Mouse (Mus musculus) T-helper 1 cell (primary cell): ENCODE measurements around the gene Gm6525.

Source experiments
- in situ Hi-C: fragments of 300-600 bp; cut with MboI, MseI; formaldehyde crosslinking; loops from one replicate; pipeline ENCODE4 v1.15.1; 2025; ENCODE audit warnings: high pct_unique_total_duplicates

Gm6525 gene

GRCm38 (mm10) chr3:84169393-84170005 lies 4.4 kb upstream of the Gm6525 start:
- in situ Hi-C loops, result loop anchor here (10.0 kb wide), 1 partner anchor 375 kb away; no protein-coding TSS in a partner anchor

DNA sequence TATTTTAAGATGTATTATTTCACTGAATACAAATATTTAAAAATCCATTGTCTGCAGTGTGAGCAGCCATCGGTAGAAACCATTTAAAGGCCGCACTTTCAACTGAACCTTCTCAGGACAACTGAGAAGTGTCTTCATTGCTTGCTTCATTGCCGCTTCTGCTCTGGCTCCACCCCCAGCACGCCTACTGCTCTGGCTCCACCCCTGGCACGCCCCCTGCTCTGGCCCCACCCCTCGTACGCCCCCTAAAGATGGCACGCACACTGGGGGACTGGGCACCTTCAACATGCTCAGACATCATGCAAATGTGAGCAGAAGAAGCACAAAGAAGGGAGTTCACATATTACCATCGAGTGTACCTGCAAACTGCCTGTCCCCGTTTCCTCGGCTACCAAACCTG lies 1.5 kb upstream of the Gm6525 start:
- in situ Hi-C loops, result loop anchor here (10.0 kb wide), 1 partner anchor 372 kb away; no protein-coding TSS in a partner anchor

- in situ Hi-C loops, result loop anchor here (5.0 to 10.0 kb wide), 2 partner anchors 137 to 369 kb away; no protein-coding TSS in a partner anchor
Observed at GRCm38 (mm10) chr3:84175337-84176315, 1.7 kb downstream of the Gm6525 start.

- in situ Hi-C loops, result loop anchor here (5.0 to 10.0 kb wide), 2 partner anchors 134 to 367 kb away; no protein-coding TSS in a partner anchor
Observed at GRCm38 (mm10) chr3:84177834-84178233, 3.9 kb downstream of the Gm6525 start.

- in situ Hi-C loops, result no loop called here
Observed at GRCm38 (mm10) chr3:84180304-84180703, 6.4 kb downstream of the Gm6525 start.

DNA sequence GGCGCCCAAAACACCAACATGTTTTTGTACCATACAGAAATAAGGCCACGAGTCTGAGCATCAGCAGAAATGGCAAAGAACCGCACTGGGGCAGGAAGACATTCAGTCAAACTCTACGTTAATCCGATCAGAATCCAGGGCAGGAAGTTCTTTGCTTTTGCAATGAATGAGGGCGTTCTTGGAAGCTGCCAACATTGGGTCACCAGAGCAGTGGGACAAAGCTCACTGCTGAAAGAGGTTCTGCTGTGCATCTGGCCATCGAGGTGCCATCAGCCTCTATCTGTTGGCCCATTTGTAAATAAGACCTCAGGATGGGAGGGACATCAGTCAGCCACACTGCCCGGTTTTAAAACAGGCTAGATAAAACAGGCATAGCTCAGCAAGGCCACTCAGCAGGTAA lies 7.2 kb downstream of the Gm6525 start:
- in situ Hi-C loops, result no loop called here

- in situ Hi-C loops, result no loop called here
Observed at GRCm38 (mm10) chr3:84181717-84182116, 7.8 kb downstream of the Gm6525 start.

DNA sequence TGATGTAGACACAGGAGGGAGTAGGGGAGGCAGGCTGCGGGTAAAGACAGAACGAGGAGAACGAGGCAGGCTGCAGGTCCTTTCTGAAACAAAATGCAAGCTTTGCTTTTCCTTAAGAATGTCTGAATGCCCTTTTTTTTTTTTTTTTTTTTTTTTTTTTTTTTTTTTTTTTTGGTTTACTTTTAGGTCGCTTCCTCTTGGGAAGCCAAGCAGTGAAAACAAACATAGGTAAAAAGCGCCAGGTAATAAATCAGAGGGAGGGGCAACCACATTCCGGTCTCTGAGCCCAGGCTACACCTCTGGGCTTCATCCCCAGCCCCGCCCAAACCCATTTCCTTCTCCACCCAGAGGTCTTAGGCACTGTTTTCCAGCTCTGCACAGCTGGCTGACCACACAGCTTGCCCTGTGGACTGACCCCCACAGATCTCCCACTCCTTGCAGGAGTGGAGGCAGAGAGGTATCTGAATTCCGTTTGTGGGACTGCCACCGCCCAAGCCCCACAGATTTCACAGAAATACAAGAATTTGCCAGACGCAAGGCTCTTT lies 15.8 kb downstream of the Gm6525 start:
- in situ Hi-C loops, result no loop called here

GRCm38 (mm10) chr3:84190513-84191061 lies 16.7 kb downstream of the Gm6525 start:
- in situ Hi-C loops, result no loop called here

DNA sequence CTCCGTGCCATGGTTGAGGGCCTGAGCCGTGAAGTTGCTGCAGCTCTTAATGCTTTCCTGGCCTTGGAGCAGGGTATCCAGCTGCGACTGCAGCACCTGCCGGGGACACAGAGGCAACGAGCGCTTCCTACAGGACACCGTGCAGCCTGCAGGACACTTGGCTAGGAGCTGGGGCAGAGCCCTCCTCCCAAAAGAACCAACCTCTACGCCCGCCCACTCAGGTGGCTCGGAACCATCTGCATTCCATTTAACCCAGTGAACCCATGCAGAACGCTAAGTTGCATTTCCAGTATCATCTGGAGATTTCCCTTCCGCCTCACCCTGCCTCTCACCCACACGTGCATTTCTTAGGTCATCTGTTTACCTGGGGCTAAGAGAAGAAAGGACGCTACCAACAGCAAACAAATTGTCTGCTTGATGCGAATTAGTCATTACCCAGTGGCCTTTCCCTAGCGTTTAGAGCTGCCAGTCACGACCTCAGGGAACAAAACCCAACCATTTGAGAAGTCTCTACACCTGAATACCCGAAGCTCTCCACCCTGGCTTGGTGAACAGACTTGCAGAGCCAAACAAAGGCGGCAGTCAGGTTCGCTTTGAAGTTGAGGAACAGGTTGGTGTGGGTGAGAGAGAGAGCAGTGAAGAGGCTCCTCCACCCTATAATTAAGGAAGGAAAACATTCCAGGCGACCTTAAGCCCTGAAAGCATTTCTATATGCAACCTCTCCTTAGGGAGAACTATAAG lies 17.4 kb downstream of the Gm6525 start:
- in situ Hi-C loops, result no loop called here

DNA sequence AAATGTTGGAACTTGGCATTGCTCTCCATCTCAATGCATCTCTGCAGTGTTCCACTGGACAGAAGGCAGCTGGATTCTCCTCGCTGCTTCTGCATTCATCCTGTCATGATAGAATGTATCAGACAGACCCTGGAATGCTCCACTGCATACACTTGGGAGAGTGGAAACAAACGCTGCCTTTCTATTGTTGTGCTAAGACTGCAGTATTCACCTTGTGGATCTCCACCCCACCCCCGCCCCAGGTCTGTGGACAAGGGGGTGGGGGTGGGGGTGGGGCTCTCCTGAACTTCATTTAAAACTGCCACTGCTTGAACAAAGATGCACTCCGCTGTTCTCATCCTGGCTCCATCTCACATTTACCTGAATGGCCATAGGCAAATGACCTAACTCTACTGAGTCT lies 20.0 kb downstream of the Gm6525 start:
- in situ Hi-C loops, result no loop called here

- in situ Hi-C loops, result no loop called here
Observed at GRCm38 (mm10) chr3:84198229-84198628, 24.3 kb downstream of the Gm6525 start.

GRCm38 (mm10) chr3:84199516-84199915 lies 25.6 kb downstream of the Gm6525 start:
- in situ Hi-C loops, result no loop called here

- in situ Hi-C loops, result no loop called here
Observed at GRCm38 (mm10) chr3:84200559-84201420, 26.9 kb downstream of the Gm6525 start.

DNA sequence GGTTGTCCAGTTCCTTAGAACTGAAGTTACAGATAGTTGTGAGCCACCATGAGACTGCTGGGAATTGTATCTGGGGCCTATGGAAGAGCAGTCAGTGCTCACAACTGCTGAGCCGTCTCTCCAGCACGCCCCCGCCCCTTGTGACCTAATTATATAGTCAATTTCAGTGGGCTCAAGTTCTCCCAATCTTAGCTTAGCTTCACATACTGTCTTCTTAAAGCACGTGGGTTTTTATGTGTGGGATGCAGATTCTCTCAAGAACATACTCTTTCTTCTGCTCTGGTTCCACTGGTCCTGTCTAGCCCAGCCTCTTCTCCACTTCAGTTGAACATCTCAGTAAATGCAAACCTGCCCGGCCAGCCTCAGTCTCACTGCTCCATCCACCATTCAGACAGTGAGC lies 30.7 kb downstream of the Gm6525 start:
- in situ Hi-C loops, result no loop called here

GRCm38 (mm10) chr3:84205650-84206049 lies 31.7 kb downstream of the Gm6525 start:
- in situ Hi-C loops, result no loop called here

GRCm38 (mm10) chr3:84206106-84206505 lies 32.2 kb downstream of the Gm6525 start:
- in situ Hi-C loops, result no loop called here

DNA sequence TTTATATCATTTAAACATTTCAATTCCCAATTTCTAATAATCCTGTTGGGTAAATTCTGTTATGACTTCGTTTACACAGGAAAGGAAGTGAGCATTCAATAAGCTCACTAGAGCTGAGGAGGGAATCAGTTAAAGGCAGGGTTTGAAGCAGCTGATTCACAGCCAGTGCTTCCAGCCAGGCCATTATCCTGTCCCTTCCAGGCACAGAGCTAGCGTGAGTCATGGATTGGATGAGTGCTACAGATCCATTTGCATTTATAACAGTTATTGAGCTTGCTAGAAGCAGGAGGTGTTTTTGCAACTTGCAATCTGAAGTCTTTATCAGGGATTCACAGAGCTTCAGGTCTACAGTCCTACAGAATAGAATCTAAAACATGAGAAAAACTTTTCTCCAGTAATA lies 33.5 kb downstream of the Gm6525 start:
- in situ Hi-C loops, result no loop called here

DNA sequence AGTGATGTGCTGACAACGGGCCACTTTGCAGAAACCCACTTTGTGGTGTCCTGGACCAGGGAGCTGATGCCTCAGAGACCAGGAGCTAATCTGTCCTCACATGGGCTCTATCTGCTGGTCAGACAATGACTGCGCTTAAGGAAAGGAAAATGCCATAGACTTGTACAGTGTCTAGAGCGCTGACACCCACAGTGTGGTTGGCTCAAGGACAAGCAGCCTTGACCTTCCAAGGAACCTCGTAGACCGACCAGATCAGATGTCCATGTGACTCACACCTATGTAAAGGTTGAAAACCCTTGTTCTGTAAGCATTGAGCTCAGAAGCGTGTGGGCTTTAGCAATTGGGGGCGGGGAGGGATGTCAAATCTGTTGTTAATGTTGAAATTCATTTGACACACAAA lies 34.6 kb downstream of the Gm6525 start:
- in situ Hi-C loops, result no loop called here

- in situ Hi-C loops, result no loop called here
Observed at GRCm38 (mm10) chr3:84208917-84209513, 35.1 kb downstream of the Gm6525 start.
